Mouse (Mus musculus) CH12.LX (cell line): ENCODE results near the gene Lyg2. TPM values are rescaled to one million over a fixed set of nuclear protein-coding genes. Genes with fewer than 3 reads are reported as not detected.
A peak's percentile ranks its signal among the peaks of the same experiment; 100 is the strongest.

Experiments
- DNase-seq: peaks from one replicate; pipeline ENCODE4 v3.0.0-alpha.2; 2013; ENCODE audit errors: extremely low read depth
- H3K27ac ChIP-seq: 2 replicates; pipeline ENCODE4 v1.5.1; 2012; ENCODE audit warnings: low read depth, mild to moderate bottlenecking, control low read depth, moderate library complexity; ENCODE audit not compliant: insufficient read depth
- H3K27me3 ChIP-seq: replicated peaks from 2 replicates; pipeline ENCODE3; 2012; ENCODE audit warnings: inconsistent platforms
- H3K36me3 ChIP-seq, 2 experiments: replicated peaks in 1 of 2; 2 replicates each; pipeline versions ENCODE3 to v1.6.1; 2012; ENCODE audit warnings: inconsistent platforms in 1 of 2, low read length in 1 of 2, mild to moderate bottlenecking in 1 of 2, mixed read lengths in 1 of 2, moderate library complexity in 1 of 2; ENCODE audit not compliant: control insufficient read depth in 1 of 2, insufficient read depth in 1 of 2
- H3K4me1 ChIP-seq, 2 experiments: 2 replicates each; pipeline ENCODE4 v1.6.1; 2012; ENCODE audit warnings: inconsistent platforms in 1 of 2, moderate library complexity in 1 of 2; ENCODE audit not compliant: insufficient read depth in 2 of 2, control insufficient read depth in 1 of 2
- H3K4me2 ChIP-seq: 2 replicates; pipeline ENCODE4 v1.6.1; 2012; ENCODE audit warnings: low read depth, mild to moderate bottlenecking, control low read depth; ENCODE audit not compliant: poor library complexity, insufficient read depth, severe bottlenecking
- H3K4me3 ChIP-seq, 3 experiments: fragments of 150-350 bp in 1 of 3; sonication (generic) in 1 of 3; replicated peaks in 1 of 3; 2 replicates each; pipeline versions ENCODE3 to v1.5.1; 2011 to 2012; ENCODE audit warnings: low read depth in 2 of 3, low read length in 2 of 3, mild to moderate bottlenecking in 2 of 3, moderate library complexity in 2 of 3, control low read depth in 1 of 3, improper control_type of control experiment in 1 of 3, inconsistent platforms in 1 of 3, mixed read lengths in 1 of 3; ENCODE audit not compliant: poor library complexity in 1 of 3
- H3K79me2 ChIP-seq: replicated peaks from 2 replicates; pipeline ENCODE4 v1.6.1; 2012; ENCODE audit warnings: mild to moderate bottlenecking, moderate library complexity; ENCODE audit not compliant: control insufficient read depth, poor library complexity, insufficient read depth, severe bottlenecking; ENCODE audit errors: extremely low read depth
- H3K9ac ChIP-seq: 2 replicates; pipeline ENCODE4 v1.6.1; 2012; ENCODE audit warnings: low read depth, mild to moderate bottlenecking, control low read depth, moderate library complexity; ENCODE audit not compliant: insufficient read depth
- H3K9me3 ChIP-seq: replicated peaks from 2 replicates; pipeline ENCODE3; 2012; ENCODE audit warnings: low read length, inconsistent platforms, mixed read lengths
- CHD2 ChIP-seq: IDR thresholded peaks from 2 replicates; pipeline ENCODE4 v1.6.1; 2011; ENCODE audit warnings: low read length, improper control_type of control experiment
- CTCF ChIP-seq, 2 experiments: IDR thresholded peaks in 1 of 2; conservative IDR thresholded peaks in 1 of 2; 2 replicates each; pipeline ENCODE4 v1.5.1; 2011 to 2012; ENCODE audit warnings: low read depth in 2 of 2, low read length in 2 of 2, improper control_type of control experiment in 1 of 2, inconsistent platforms in 1 of 2, mild to moderate bottlenecking in 1 of 2, moderate library complexity in 1 of 2
- E2F4 ChIP-seq: IDR thresholded peaks from 2 replicates; pipeline ENCODE4 v1.6.1; 2011; ENCODE audit warnings: low read depth, low read length, improper control_type of control experiment; ENCODE audit not compliant: insufficient replicate concordance
- ELF1 ChIP-seq: IDR thresholded peaks from 2 replicates; pipeline ENCODE4 v1.6.1; 2014; ENCODE audit warnings: low read depth, mild to moderate bottlenecking, inconsistent platforms, low read length, improper control_type of control experiment
- GABPA ChIP-seq: IDR thresholded peaks from 2 replicates; pipeline ENCODE4 v1.6.1; 2012; ENCODE audit warnings: low read depth, low read length, improper control_type of control experiment, inconsistent platforms; ENCODE audit not compliant: insufficient replicate concordance
- HCFC1 ChIP-seq: IDR thresholded peaks from 2 replicates; pipeline ENCODE4 v1.6.1; 2012; ENCODE audit warnings: low read depth, mild to moderate bottlenecking, inconsistent platforms, low read length, improper control_type of control experiment
- IRF4 ChIP-seq: IDR thresholded peaks from 2 replicates; pipeline ENCODE4 v1.6.1; 2014; ENCODE audit warnings: low read depth, mild to moderate bottlenecking, inconsistent platforms, low read length, improper control_type of control experiment
- JUN ChIP-seq: IDR thresholded peaks from 2 replicates; pipeline ENCODE4 v1.6.1; 2011; ENCODE audit warnings: low read depth, mild to moderate bottlenecking, low read length, improper control_type of control experiment, moderate library complexity; ENCODE audit not compliant: insufficient read depth
- KAT2A ChIP-seq: IDR thresholded peaks from 2 replicates; pipeline ENCODE4 v1.6.1; 2012; ENCODE audit warnings: low read length, improper control_type of control experiment, inconsistent platforms; ENCODE audit not compliant: insufficient replicate concordance
- PAX5 ChIP-seq: IDR thresholded peaks from 2 replicates; pipeline ENCODE4 v1.6.1; 2012; ENCODE audit warnings: low read length, inconsistent platforms, mixed read lengths
- TBP ChIP-seq: conservative IDR thresholded peaks from 2 replicates; pipeline ENCODE4 v1.6.1; 2011; ENCODE audit warnings: low read depth, low read length, improper control_type of control experiment
- USF1 ChIP-seq: IDR thresholded peaks from 2 replicates; pipeline ENCODE4 v1.6.1; 2014; ENCODE audit warnings: low read depth, mild to moderate bottlenecking, inconsistent platforms, low read length, improper control_type of control experiment
- ZKSCAN1 ChIP-seq: IDR thresholded peaks from 2 replicates; pipeline ENCODE4 v1.6.1; 2012; ENCODE audit warnings: low read depth, inconsistent platforms, low read length, improper control_type of control experiment, borderline replicate concordance
- ZNF384 ChIP-seq: IDR thresholded peaks from 2 replicates; pipeline ENCODE4 v1.6.1; 2012; ENCODE audit warnings: low read depth, low read length, improper control_type of control experiment, inconsistent platforms
- dilution Hi-C: fragments of 300-500 bp; cut with MboI; formaldehyde crosslinking; loops from 2 replicates; pipeline ENCODE4 v1.14.3; 2020; ENCODE audit warnings: low sequenced_read_pairs; ENCODE audit not compliant: extremely low pct_unique_long_range_greater_than_20kb, extremely low pct_ligation_motif_present
- in situ Hi-C: fragments of 300-500 bp; cut with MboI; formaldehyde crosslinking; loops from 3 replicates; pipeline ENCODE4 v1.14.3; 2019; ENCODE audit warnings: low sequenced_read_pairs, low pct_ligation_motif_present, low pct_unique_long_range_greater_than_20kb, mixed read lengths
- polyA plus RNA-seq: library from polyadenylated mRNA; unstranded; fragments of >175 nt; gene quantifications from 2 replicates; pipeline ENCODE4 v1.2.1, GENCODE M21; 2012; ENCODE audit warnings: low read depth; ENCODE audit not compliant: insufficient read length
- total RNA-seq, 2 experiments: library from RNA; depleted of rRNA; stranded (reverse); fragments of 300-350 nt in 1 of 2; fragments of >200 nt in 1 of 2; gene quantifications; 2 replicates each; pipeline ENCODE4 v1.2.3; 2012 to 2014

Lyg2 gene
- total RNA-seq (2012; rRNA removed) (not detected in 2 replicates), total RNA-seq (2014; rRNA removed) (not detected in 2 replicates), polyA plus RNA-seq (not detected in 2 replicates)

DNA sequence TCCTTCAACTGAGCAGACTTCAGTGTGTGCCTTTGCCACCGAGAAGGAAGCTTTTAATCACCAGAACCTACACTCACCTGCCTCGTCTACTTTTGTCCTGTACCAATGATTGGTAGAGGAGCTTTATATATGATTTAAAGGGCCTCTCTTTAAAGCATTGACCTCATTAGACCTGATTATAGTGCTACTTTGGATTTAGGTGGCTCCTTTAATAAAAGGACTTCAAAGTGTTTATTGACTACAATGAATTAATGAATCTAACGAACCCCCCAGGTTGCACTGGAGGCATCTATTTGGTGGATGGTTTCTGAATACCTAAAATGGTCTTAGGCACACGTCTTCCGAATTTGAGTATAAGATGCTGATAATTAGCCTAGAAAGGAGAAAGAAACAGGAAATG, at the start of gene Lyg2:
Lyg2 (minus strand) TSS at position 101 of the 400 bp plus-strand sequence.
- no peaks in the 10 kb centered on the region for H3K79me2 ChIP-seq
- no peaks in the 10 kb centered on the region for H3K36me3 ChIP-seq
- no peak for DNase-seq
- TF ChIP-seq ZKSCAN1 (no peak), E2F4 (no peak), ZNF384 (no peak)
- H3K27ac ChIP-seq: no peak within 1 kb of the TSS
- dilution Hi-C loops: no loop called here
- H3K9ac ChIP-seq: no peak within 1 kb of the TSS
- H3K27me3 ChIP-seq: peaks cover 15% of the 10 kb centered on the region
- peaks cover 4 to 7% of the 10 kb centered on the region in 2 experiments; a peak in 1 of 4 replicates for H3K4me1 ChIP-seq
- no peak within 1 kb of the TSS for H3K4me3 ChIP-seq
- H3K4me2 ChIP-seq: no peak within 1 kb of the TSS
- no peaks in the 10 kb centered on the region for H3K9me3 ChIP-seq
- in situ Hi-C loops: no loop called here

DNA sequence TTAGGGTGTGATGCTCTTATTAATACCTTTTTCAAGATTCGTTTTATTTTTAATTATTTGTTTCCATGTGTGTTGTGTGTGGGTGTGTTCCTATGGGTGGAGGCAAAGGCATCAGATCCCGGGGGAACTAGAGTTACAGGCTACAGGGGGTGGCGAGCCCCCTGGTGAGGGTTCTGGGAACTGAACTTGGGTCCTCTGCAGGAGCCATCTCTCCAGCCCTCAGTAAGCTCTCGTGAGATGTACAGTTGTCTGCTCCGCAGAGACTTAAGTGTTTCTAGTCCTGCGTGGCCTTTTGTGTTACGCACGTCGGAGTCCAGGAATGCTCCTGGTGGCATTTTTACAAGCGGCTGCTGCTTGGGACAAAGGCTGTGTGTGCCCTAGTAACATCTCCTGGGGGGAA, 49.3 kb upstream of the Lyg2 start:
- H3K27me3 ChIP-seq: peaks cover 4% of the 10 kb centered on the region
- no peak overlapping the region for H3K9ac ChIP-seq
- no peaks in the 10 kb centered on the region for H3K4me1 ChIP-seq
- no peak overlapping the region for H3K4me2 ChIP-seq
- in situ Hi-C loops (no loop called here), dilution Hi-C loops (no loop called here)
- no peak for TF ChIP-seq E2F4
- peak in 1 of 2 experiments; percentile 24; a peak in 2 of 4 replicates for TF ChIP-seq CTCF (conservative IDR thresholded peaks at IDR 0.05 in 1 of 2, IDR thresholded peaks at IDR 0.05 in 1 of 2; ENCODE audit: low read depth in 2 of 2, low read length in 2 of 2)
- no peak for DNase-seq
- H3K79me2 ChIP-seq: no peaks in the 10 kb centered on the region
- H3K9me3 ChIP-seq: no peaks in the 10 kb centered on the region
- no peak overlapping the region for H3K27ac ChIP-seq
- H3K36me3 ChIP-seq: no peaks in the 10 kb centered on the region
- H3K4me3 ChIP-seq: no peak overlapping the region

DNA sequence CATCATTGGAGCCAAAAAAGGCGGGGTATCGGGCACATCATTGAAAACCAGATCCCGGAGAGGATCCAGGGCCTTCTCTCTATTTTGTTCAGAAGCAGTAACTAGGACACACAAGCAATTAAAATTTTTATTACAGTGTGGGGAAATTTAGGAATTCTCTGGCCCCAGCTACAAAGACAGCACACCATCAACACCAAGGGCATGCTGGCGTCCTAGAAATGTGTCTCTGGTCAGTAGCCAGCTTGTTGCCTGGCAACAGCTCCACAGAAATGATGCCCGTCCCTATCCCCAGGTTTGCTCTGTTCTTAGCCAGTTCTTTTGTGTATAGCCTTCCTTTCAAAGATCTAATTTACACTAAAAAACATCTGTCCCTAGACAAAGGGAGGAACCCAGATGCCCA, 43.2 kb upstream of the Lyg2 start:
- TF ChIP-seq TBP: no peak
- no peak for TF ChIP-seq ZKSCAN1
- TF ChIP-seq HCFC1: no peak
- TF ChIP-seq ZNF384: no peak
- no peak for TF ChIP-seq CHD2
- no peak for TF ChIP-seq GABPA
- no peak for TF ChIP-seq USF1
- no peak for TF ChIP-seq KAT2A
- TF ChIP-seq ELF1: no peak
- no peak for TF ChIP-seq JUN
- TF ChIP-seq PAX5: no peak
- TF ChIP-seq IRF4: no peak
- TF ChIP-seq, all 38 proteins: peak for 0
- no peak overlapping the region for H3K27ac ChIP-seq
- no peaks in the 10 kb centered on the region for H3K9me3 ChIP-seq
- H3K27me3 ChIP-seq: peaks cover 3% of the 10 kb centered on the region
- H3K9ac ChIP-seq: no peak overlapping the region
- H3K4me3 ChIP-seq: no peak overlapping the region
- no peaks in the 10 kb centered on the region for H3K36me3 ChIP-seq
- H3K4me1 ChIP-seq: no peaks in the 10 kb centered on the region
- no peaks in the 10 kb centered on the region for H3K79me2 ChIP-seq
- dilution Hi-C loops (no loop called here), in situ Hi-C loops (no loop called here)
- H3K4me2 ChIP-seq: no peak overlapping the region
- no peak for DNase-seq
